Mouse (Mus musculus) urinary bladder, postnatal 10 days (tissue): ENCODE measurements around the gene Sfr1.

Experiments used
- DNase-seq: peaks from one replicate; pipeline ENCODE4 v3.0.0; 2022; ENCODE audit warnings: low spot score

Gene Sfr1

DNA sequence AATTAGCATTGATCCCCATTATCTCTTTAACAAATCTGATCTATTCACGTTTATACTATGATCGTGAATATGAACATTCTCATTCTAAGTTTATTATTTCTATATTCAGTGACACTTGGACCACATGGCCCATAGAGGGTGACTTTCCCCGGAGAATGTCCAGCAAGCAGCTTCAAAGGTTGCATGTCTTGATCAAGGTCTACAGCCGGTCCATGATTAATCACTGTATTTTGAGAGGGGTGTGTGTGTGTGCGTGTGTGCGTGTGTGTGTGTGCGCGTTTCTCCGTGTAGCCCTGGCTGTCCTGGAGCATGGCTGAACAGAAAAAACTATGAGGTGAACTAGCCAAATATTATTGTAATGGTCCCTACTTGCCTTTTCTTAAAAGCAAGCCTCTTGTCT lies 21.0 kb downstream of the Sfr1 start:
- no peak for DNase-seq

DNA sequence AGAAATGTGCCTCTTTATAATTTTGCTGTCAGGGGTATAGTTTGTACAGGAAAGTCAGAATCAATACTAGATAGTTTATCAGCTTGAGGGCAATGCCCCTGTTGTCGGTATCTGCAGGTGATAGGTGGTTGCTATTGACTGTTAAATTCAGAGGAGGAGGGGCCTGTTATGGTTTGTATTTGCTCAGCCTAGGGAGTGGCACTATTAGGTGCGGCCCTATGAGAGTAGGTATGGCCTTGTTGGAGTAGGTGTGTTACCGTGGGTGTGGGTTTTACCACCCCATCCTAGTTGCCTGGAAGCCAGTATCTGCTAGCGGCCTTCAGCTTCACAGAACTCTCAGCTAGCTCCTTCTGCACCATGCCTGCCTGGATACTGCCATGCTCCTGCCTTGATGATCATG lies 22.4 kb downstream of the Sfr1 start:
- no peak for DNase-seq

GRCm38 (mm10) chr19:47754931-47755330 lies 23.4 kb downstream of the Sfr1 start:
- no peak for DNase-seq

- DNase-seq, result no peak
Measured at GRCm38 (mm10) chr19:47755625-47756024, 24.1 kb downstream of the Sfr1 start.

DNA sequence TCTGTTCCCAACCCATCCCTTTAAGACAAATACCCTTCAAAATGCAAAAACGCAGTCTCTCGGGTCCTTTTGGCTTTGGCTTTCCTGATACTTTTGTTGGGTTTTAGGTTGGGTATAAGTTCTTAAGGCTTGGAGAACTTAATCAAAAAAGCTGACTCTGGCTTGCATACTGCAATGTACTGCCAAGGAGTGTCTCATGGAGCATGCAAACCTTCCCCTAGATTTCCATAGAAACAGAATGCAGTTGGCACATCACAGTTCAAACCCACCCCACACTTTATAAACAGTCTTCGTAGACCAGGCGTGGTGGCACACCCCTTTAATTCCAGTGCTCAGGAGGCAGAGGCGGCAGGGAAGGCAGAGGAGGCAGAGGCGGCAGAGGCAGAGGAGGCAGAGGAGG lies 46.4 kb downstream of the Sfr1 start:
- DNase-seq, result no peak

DNA sequence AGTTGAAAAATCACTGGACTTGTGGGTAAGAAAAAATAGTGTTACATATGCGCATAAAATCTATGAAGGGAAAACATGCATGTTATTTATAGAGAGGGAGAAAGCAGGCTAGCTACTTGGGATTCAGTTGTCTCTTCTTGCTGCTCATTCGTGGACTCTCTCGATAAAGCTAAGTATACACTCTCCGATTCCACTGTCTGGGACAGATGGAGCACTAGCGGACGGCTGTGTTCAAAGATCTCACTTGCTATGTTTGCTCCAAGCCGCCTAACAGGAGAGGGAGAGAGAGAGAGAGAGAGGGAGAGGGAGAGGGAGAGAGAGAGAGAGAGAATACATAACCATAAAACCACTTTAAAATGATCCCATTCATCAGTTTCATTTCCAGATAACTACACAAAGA lies 48.7 kb downstream of the Sfr1 start:
- no peak for DNase-seq

GRCm38 (mm10) chr19:47780972-47781371 lies 49.5 kb downstream of the Sfr1 start:
- no peak for DNase-seq

GRCm38 (mm10) chr19:47783898-47784297 lies 52.4 kb downstream of the Sfr1 start:
- DNase-seq, result no peak
